Mouse (Mus musculus) left cerebral cortex, adult 8-10 months (tissue): Measurements from ENCODE around the gene Ostc. TPM values are rescaled to one million over a fixed set of nuclear protein-coding genes. Genes with fewer than 3 reads are reported as not detected.

Experiments
- total RNA-seq, 4 experiments: library from RNA; stranded (reverse); gene quantifications; 2 replicates each; pipeline ENCODE4 v1.2.4; 2022

The Ostc gene
- total RNA-seq, 4 experiments from 2014 or later, result 48.4 to 54.3 (median 51.1) TPM

Other genes with a start within 250 kb of the Ostc start
- gene Etnppl, start 92.0 kb downstream of the Ostc start, total RNA-seq, result 10 to 100 TPM; 12.5 to 14.8 (median 12.9) TPM
- 100 to 1,000 TPM; 340 to 406 (median 354) TPM for gene Rpl34, start 21.0 kb upstream of the Ostc start, total RNA-seq